ENCODE assay signal across 8 mouse cellular contexts in genomic region chr9:48860526-48860845, GRCm38 (mm10). TPM values are rescaled to one million over a fixed set of nuclear protein-coding genes. Genes with fewer than 3 reads are reported as not detected.
DNase-seq lines count a peak whose midpoint lies in the region; ATAC-seq lines count a peak whose summit lies in the region.

No protein-coding gene starts in this region.

- WGBS in forebrain, embryonic 15.5 days, result 4% methylated on average over 6 of the region's 6 CpGs

- H3K27me3 ChIP-seq in forebrain, embryonic 15.5 days, result 0 out of 2 replicates have a peak, but pooled peaks cover under 1% of the 10 kb centered on the region

- no peak overlapping the region for H3K27ac ChIP-seq in forebrain, embryonic 15.5 days (replicated peaks)

- peaks cover 4% of the 10 kb centered on the region; the same call in 1 of the 2 replicates for H3K4me1 ChIP-seq in forebrain, embryonic 15.5 days

- H3K36me3 ChIP-seq in forebrain, embryonic 15.5 days, result no peaks in the 10 kb centered on the region

- H3K4me3 ChIP-seq in forebrain, embryonic 15.5 days, result no peak overlapping the region

- H3K9ac ChIP-seq in forebrain, embryonic 15.5 days (replicated peaks), result no peak overlapping the region

- no peak overlapping the region for H3K4me2 ChIP-seq in forebrain, embryonic 15.5 days (replicated peaks)

- H3K9me3 ChIP-seq in forebrain, embryonic 15.5 days, result no peaks in the 10 kb centered on the region

- peak; percentile 72; the same call in 1 of the 2 replicates for ATAC-seq in cerebellum, adult (ENCODE audit: insufficient number of reproducible peaks, low FRiP score, low TSS enrichment)
- peak; percentile 61; the same call in 1 of the 2 replicates for ATAC-seq in forebrain, embryonic 15.5 days (replicated peaks)
- peak; percentile 77 to 86; a peak in 3 of 4 replicates for ATAC-seq in hematopoietic stem cell, adult 5-6 weeks (replicated peaks in 1 of 2; ENCODE audit: insufficient read depth in 1 of 2, low FRiP score in 2 of 2, low TSS enrichment in 1 of 2, low read depth in 1 of 2, poor library complexity in 2 of 2, severe bottlenecking in 2 of 2)
- no peak for ATAC-seq in inflammation-experienced regulatory T-cells, adult 6 months

- peak; percentile 76 for DNase-seq in NIH3T3 (ENCODE audit: low read depth)
- peak; percentile 64 to 78 for DNase-seq in layer of hippocampus, postnatal 10 days (ENCODE audit: low spot score in 2 of 2)
- peak; percentile 82 for DNase-seq in lung, postnatal 14 days
- DNase-seq in right cerebral cortex, postnatal 14 days, result peak; percentile 57

RNA-seq across cellular contexts. Expression of gene Zbtb16, which starts 24.5 kb away (rescaled TPM):
- 5.2 and 5.7 TPM in 2 replicates for polyA plus RNA-seq in forebrain, embryonic 15.5 days (2015; fragmentation: Nextera tagmentation; extraction: Ambion mirVana)
- 3.3 and 3.7 TPM in 2 replicates for total RNA-seq in hematopoietic stem cell, adult 5-6 weeks (2017)
- total RNA-seq in layer of hippocampus, postnatal 10 days (2021), result 10 to 100 TPM; 58.2 to 66.3 TPM
- not detected for polyA plus RNA-seq in inflammation-experienced regulatory T-cells, adult 6 months (2017; shearing (Covaris generic))

RNA-seq across cellular contexts. Expression of gene Htr3a, which starts 50.4 kb away (rescaled TPM):
- 4.5 and 6.2 TPM in 2 replicates for polyA plus RNA-seq in forebrain, embryonic 15.5 days (2015; fragmentation: Nextera tagmentation; extraction: Ambion mirVana)
- total RNA-seq in hematopoietic stem cell, adult 5-6 weeks (2017), result not detected in 2 replicates
- 1 to 10 TPM; 5.6 to 7.3 TPM for total RNA-seq in layer of hippocampus, postnatal 10 days (2021)
- polyA plus RNA-seq in inflammation-experienced regulatory T-cells, adult 6 months (2017; shearing (Covaris generic)), result not detected

Comparison
In these comparisons a context has a peak if more than half of its experiments do, and no peak if none do; other contexts are left out.
1. RNA of gene Zbtb16, which starts 24.5 kb away (total RNA-seq): 58.2 to 66.3 TPM in layer of hippocampus, postnatal 10 days; 3.3 to 3.7 TPM in hematopoietic stem cell, adult 5-6 weeks; every median in the first group is over 10 times any median in the second.
2. Peak in every context shown above with its lines, with median percentiles within 50 percentile points of each other: DNase-seq.